Mouse (Mus musculus) neural tube, embryonic 11.5 days (tissue): ENCODE data around the gene Cdc26. TPM values are rescaled to one million over a fixed set of nuclear protein-coding genes. Genes with fewer than 3 reads are reported as not detected.

Experiments
- ATAC-seq: fragments of 200-750 bp; cut with Nextera tagmentation; 2 replicates; pipeline ENCODE4 v1.8.0; 2017; ENCODE audit warnings: moderate number of reproducible peaks, mild to moderate bottlenecking, moderate TSS enrichment, moderate library complexity; ENCODE audit not compliant: insufficient read depth, low FRiP score, low TSS enrichment
- DNase-seq: peaks from one replicate; pipeline ENCODE4 v3.0.0-alpha.2; 2015; ENCODE audit warnings: low spot score
- H3K27ac ChIP-seq: fragments of 300-500 bp; sonication (generic); 2 replicates; pipeline ENCODE4 v1.5.1; 2014; ENCODE audit warnings: low read depth, mild to moderate bottlenecking, low read length
- H3K27me3 ChIP-seq: fragments of 300-500 bp; sonication (generic); 2 replicates; pipeline ENCODE4 v1.6.1; 2014; ENCODE audit warnings: mild to moderate bottlenecking, low read length, mixed read lengths; ENCODE audit not compliant: control insufficient read depth, insufficient read depth
- H3K36me3 ChIP-seq: fragments of 300-500 bp; sonication (generic); 2 replicates; pipeline ENCODE4 v1.6.1; 2014; ENCODE audit warnings: mild to moderate bottlenecking, low read length, moderate library complexity, mixed read lengths; ENCODE audit not compliant: control insufficient read depth, insufficient read depth
- H3K4me1 ChIP-seq: fragments of 300-500 bp; sonication (generic); 2 replicates; pipeline ENCODE4 v1.6.1; 2014; ENCODE audit warnings: low read length, mixed read lengths; ENCODE audit not compliant: control insufficient read depth, insufficient read depth
- H3K4me2 ChIP-seq: fragments of 300-500 bp; sonication (generic); 2 replicates; pipeline ENCODE4 v1.6.1; 2014; ENCODE audit warnings: low read depth, mild to moderate bottlenecking, moderate library complexity
- H3K4me3 ChIP-seq: fragments of 300-500 bp; sonication (generic); 2 replicates; pipeline ENCODE4 v1.5.1; 2014; ENCODE audit warnings: low read depth, low read length
- H3K9ac ChIP-seq: fragments of 300-500 bp; sonication (generic); 2 replicates; pipeline ENCODE4 v1.6.1; 2014; ENCODE audit warnings: mild to moderate bottlenecking, low read length
- H3K9me3 ChIP-seq: fragments of 300-500 bp; sonication (generic); 2 replicates; pipeline ENCODE4 v1.6.1; 2016; ENCODE audit warnings: low read length; ENCODE audit not compliant: control insufficient read depth
- WGBS: fragments of 180-500 bp; shearing (Covaris S2); extraction: QIAGEN DNeasy Blood & Tissue Kit; methylation state at CpG from one replicate; pipeline ENCODE4 v1.1.7; 2014; 5-methylcytosine and 5-hydroxymethylcytosine counted together
- polyA plus RNA-seq: library from polyadenylated mRNA; unstranded; fragments of >200 nt; fragmentation: Nextera tagmentation; extraction: Ambion mirVana; gene quantifications from 2 replicates; pipeline ENCODE4 v1.2.1, GENCODE M21; 2014

The Cdc26 gene
- polyA plus RNA-seq, 1 experiment from 2014 or later = 161 TPM

DNA sequence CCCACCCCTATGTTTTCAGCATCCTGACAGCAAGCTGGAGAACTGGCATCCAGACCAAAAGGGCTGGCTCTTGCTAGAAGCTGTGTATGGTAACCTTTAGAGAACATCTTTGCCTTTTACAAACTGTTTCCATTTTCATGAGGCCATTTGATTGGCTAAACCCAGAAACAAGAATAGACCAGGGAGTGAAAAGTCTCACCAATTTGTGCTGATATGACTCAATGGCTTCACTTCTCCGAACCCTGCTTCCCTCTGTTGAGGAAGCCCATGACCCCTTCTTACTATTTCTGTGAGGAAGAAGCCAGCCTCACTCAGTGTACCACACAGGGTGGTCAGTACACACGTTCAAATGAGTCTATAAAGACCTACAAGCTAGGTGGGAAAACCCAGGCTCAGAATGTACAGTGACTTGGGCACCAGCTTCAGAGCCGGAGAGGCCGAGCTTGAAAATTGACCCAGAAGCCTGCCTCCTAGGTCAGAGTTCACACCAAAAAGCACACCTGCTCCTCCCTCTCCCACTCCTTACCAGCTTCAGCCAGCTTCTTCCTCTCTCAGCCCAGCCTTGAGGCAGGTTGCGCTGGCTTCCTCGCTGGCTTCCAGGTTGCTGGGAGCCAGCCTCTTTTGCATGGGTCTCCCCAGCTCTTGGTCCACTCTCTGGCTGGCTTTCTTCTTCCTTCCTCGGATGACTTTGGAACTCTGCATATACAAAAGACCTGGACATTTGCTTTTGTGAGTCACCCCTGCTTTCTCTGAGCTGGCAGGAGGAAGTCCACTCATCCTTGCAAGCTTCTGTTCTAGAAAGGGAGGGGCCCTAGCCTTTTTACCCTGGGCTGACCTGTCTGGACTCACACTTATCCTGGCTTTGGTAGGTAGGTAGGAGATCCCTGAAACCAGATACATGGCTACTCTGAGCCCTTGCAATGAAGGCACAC is 25.8 kb upstream of the Cdc26 start:
- DNase-seq = no peak
- ATAC-seq = no peak
- Histone ChIP-seq H3K9me3 (no peaks in the 10 kb centered on the region), H3K9ac (no peak overlapping the region), H3K27ac (no peak overlapping the region), H3K4me1 (no peaks in the 10 kb centered on the region), H3K36me3 (no peaks in the 10 kb centered on the region), H3K27me3 (no peaks in the 10 kb centered on the region), H3K4me2 (no peak overlapping the region), H3K4me3 (no peak overlapping the region)
- WGBS = 86% methylated on average over 7 of the region's 7 CpGs

DNA sequence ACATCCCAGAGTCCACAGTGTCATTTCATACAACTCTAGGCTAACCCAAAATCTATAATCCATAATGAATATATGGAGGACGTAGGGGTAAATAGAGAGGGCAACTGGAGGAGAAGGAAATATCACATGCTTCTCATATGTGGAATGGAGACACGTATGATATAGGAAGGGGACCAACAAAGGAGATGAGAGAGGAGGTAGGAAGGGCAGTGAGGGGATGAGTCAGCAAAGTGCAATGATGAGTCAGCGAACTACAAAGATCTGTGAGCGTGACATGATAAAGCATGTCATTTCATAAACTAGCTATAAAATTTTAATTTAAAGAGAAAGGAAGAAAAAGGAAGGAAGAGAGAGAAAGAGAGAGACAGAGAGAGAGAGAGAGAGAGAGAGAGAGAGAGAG is 23.1 kb upstream of the Cdc26 start:
- Histone ChIP-seq H3K4me3 (no peak overlapping the region), H3K4me2 (no peak overlapping the region), H3K9ac (no peak overlapping the region), H3K9me3 (no peaks in the 10 kb centered on the region), H3K27ac (no peak overlapping the region), H3K4me1 (no peaks in the 10 kb centered on the region), H3K27me3 (no peaks in the 10 kb centered on the region), H3K36me3 (no peaks in the 10 kb centered on the region)
- ATAC-seq = no peak
- WGBS = 75% methylated on average over 4 of the region's 4 CpGs
- no peak for DNase-seq

- H3K4me2 ChIP-seq = no peak overlapping the region
- ATAC-seq = no peak
- H3K4me1 ChIP-seq = no peaks in the 10 kb centered on the region
These were observed 22.2 kb upstream of the Cdc26 start for GRCm38 (mm10) chr4:62430678-62431077.

GRCm38 (mm10) chr4:62429616-62430015 is 21.2 kb upstream of the Cdc26 start:
- no peaks in the 10 kb centered on the region; the same call in none of the 2 replicates for H3K36me3 ChIP-seq
- H3K4me1 ChIP-seq = no peaks in the 10 kb centered on the region
- no peak overlapping the region for H3K4me2 ChIP-seq
- no peak overlapping the region for H3K9ac ChIP-seq
- H3K4me3 ChIP-seq = no peak overlapping the region
- no peaks in the 10 kb centered on the region for H3K27me3 ChIP-seq
- H3K9me3 ChIP-seq = no peaks in the 10 kb centered on the region
- H3K27ac ChIP-seq = no peak overlapping the region
- ATAC-seq (no peak), DNase-seq (no peak)
- 88% methylated on average over 9 of the region's 9 CpGs for WGBS

More at GRCm38 (mm10) chr4:62430678-62431077, 22.2 kb upstream of the Cdc26 start:
- DNase-seq = no peak
- no peak overlapping the region for H3K27ac ChIP-seq
- no peaks in the 10 kb centered on the region for H3K9me3 ChIP-seq
- H3K36me3 ChIP-seq = no peaks in the 10 kb centered on the region; the same call in 1 of the 2 replicates
- no peak overlapping the region for H3K4me3 ChIP-seq
- H3K9ac ChIP-seq = no peak overlapping the region
- no peaks in the 10 kb centered on the region for H3K27me3 ChIP-seq

DNA sequence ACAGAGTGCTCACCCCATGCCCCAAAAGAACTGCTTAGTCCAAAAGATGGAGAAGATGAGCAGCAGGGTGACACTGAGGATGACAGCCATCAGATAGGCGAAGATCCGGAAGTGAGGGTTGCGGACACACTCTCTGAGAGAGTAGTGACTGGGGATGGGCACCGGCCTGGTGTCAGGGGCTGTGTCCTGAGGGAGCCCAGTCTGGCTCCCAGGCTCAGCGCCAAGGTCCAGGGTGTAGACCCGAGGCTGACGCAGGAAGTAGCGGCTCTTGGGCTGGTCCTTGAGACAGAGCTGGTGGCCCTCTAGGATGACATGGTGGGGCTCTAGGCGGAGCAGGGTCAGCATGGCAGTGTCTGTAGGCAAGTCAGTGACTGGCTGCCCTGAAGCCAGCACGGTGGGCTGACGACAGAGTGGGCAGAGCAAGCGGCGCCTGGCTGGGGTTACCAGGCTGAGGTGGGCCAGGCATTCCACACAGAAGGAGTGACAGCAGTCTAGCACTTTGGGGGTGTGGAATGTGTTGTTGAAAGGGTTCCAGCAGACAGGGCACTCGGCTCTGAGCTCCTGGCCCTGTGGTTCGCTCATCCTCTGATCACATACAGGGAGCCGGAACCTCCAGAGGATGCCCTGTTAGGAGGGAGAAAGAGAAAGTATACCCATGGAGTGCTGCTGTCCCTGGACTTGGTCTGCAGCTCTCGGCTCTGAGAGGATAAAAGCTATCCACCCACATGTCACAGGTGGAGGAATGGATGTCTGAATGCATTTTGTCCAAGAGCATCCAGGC is 19.7 kb upstream of the Cdc26 start:
- WGBS = 77% methylated on average over 17 of the region's 17 CpGs
- no peak for DNase-seq
- H3K27ac ChIP-seq = no peak overlapping the region
- H3K4me2 ChIP-seq = no peak overlapping the region
- ATAC-seq = no peak
- no peak overlapping the region for H3K9ac ChIP-seq
- H3K27me3 ChIP-seq = no peaks in the 10 kb centered on the region
- no peaks in the 10 kb centered on the region for H3K9me3 ChIP-seq
- peaks cover 7% of the 10 kb centered on the region for H3K36me3 ChIP-seq
- no peak overlapping the region for H3K4me3 ChIP-seq
- H3K4me1 ChIP-seq = no peaks in the 10 kb centered on the region

DNA sequence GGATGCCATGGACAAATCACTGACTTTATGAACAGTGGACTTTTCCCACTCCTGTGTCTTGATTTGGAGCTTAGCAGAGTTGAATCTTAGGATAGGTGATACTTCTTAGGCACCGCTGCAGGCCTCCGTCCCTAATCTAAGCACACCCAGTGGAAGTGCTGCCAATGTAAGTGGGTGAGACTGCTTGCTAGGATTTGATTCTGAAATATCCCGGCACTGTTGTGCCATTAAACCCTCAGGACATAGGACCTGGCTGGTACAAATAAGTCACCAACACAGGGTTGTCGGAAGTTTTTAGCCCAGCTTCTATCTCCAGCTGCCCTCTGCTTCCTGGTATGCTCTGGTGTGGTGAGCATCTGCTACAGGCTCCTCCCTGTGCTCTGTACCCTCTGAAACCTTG is 17.4 kb upstream of the Cdc26 start:
- Histone ChIP-seq H3K4me3 (no peak overlapping the region), H3K9ac (no peak overlapping the region), H3K4me2 (no peak overlapping the region), H3K9me3 (no peaks in the 10 kb centered on the region), H3K4me1 (no peaks in the 10 kb centered on the region), H3K27ac (no peak overlapping the region), H3K27me3 (no peaks in the 10 kb centered on the region), H3K36me3 (peaks cover 19% of the 10 kb centered on the region)
- DNase-seq (no peak), ATAC-seq (no peak)
- 90% methylated on average over 4 of the region's 4 CpGs for WGBS

DNA sequence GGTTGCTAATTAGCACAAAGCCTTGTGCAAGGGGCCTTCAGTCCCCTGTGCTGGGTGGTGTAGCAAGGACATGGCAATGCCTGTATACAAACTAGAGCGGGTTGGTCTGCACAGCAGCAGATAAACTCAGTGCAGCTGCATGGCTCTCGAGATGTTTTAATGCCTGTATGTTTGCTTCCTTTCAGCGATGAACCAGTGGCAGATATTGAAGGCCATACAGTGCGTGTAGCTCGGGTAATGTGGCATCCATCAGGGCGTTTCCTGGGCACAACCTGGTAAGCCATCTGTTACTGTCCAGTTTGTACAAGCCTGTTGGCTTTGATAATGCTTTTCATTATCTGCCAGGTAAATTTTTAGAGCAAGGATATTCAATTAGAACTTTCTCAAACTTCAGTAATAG is 10.6 kb upstream of the Cdc26 start:
- DNase-seq (no peak), ATAC-seq (no peak)

DNA sequence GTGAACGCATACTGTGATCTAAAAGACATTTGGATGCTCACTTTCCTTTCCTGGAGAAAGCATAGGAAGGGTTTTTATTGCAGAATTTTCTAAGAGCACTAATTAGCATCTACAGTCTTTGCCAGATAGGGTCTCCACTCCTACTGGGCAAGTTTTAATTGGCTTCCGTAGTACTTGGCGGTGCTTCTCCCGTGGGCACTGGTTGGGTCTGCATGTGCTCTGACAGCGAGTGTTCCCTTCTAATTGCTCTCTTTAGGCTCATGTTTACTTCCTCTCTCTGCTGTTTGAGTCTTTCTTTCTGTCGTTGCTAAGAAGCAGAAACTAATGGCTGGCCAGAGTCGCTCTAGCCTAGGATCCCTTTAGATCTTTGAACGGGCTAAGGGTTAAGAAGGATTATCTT is 10.0 kb upstream of the Cdc26 start:
- Histone ChIP-seq H3K4me3 (no peak overlapping the region), H3K9ac (no peak overlapping the region), H3K4me1 (no peaks in the 10 kb centered on the region), H3K4me2 (no peak overlapping the region), H3K27me3 (no peaks in the 10 kb centered on the region), H3K27ac (no peak overlapping the region), H3K36me3 (peaks cover 29% of the 10 kb centered on the region), H3K9me3 (no peaks in the 10 kb centered on the region)
- ATAC-seq (no peak), DNase-seq (no peak)
- WGBS = 94% methylated on average over 8 of the region's 8 CpGs

More for the DNA sequence above, 10.6 kb upstream of the Cdc26 start:
- H3K9ac ChIP-seq = no peak overlapping the region
- no peaks in the 10 kb centered on the region for H3K9me3 ChIP-seq
- no peaks in the 10 kb centered on the region for H3K27me3 ChIP-seq
- WGBS = 96% methylated on average over 6 of the region's 6 CpGs
- H3K4me3 ChIP-seq = no peak overlapping the region
- no peaks in the 10 kb centered on the region for H3K4me1 ChIP-seq
- H3K27ac ChIP-seq = no peak overlapping the region
- H3K36me3 ChIP-seq = peaks cover 31% of the 10 kb centered on the region
- H3K4me2 ChIP-seq = no peak overlapping the region
